Mouse (Mus musculus): Measurements from ENCODE around the gene Olfr1055. TPM values are rescaled to one million over a fixed set of nuclear protein-coding genes. Genes with fewer than 3 reads are reported as not detected.

The Olfr1055 gene
- polyA plus RNA-seq, 1 experiment from 2014 or later, result not detected

Other genes with a start within 250 kb of the Olfr1055 start
- not detected in 2 replicates for gene Olfr1039, start 214.4 kb downstream of the Olfr1055 start, polyA plus RNA-seq (2015; fragmentation: Nextera tagmentation; extraction: Ambion mirVana)
- gene Olfr1040, start 203.6 kb downstream of the Olfr1055 start, polyA plus RNA-seq (2015; fragmentation: Nextera tagmentation; extraction: Ambion mirVana), result not detected in 2 replicates
- not detected in 2 replicates for gene Olfr1042, start 188.4 kb downstream of the Olfr1055 start, polyA plus RNA-seq (2015; fragmentation: Nextera tagmentation; extraction: Ambion mirVana)
- not detected in 2 replicates for gene Olfr1043, start 182.8 kb downstream of the Olfr1055 start, polyA plus RNA-seq (2015; fragmentation: Nextera tagmentation; extraction: Ambion mirVana)
- gene Olfr1044, start 172.5 kb downstream of the Olfr1055 start, polyA plus RNA-seq (2015; fragmentation: Nextera tagmentation; extraction: Ambion mirVana), result not detected in 2 replicates
- gene Olfr52, start 164.6 kb downstream of the Olfr1055 start, polyA plus RNA-seq (2015; fragmentation: Nextera tagmentation; extraction: Ambion mirVana), result not detected in 2 replicates
- not detected in 2 replicates for gene Olfr1045, start 147.3 kb downstream of the Olfr1055 start, polyA plus RNA-seq (2015; fragmentation: Nextera tagmentation; extraction: Ambion mirVana)
- gene Olfr1046, start 131.0 kb downstream of the Olfr1055 start, polyA plus RNA-seq (2015; fragmentation: Nextera tagmentation; extraction: Ambion mirVana), result not detected in 2 replicates
- not detected in 2 replicates for gene Olfr1047, start 118.9 kb downstream of the Olfr1055 start, polyA plus RNA-seq (2015; fragmentation: Nextera tagmentation; extraction: Ambion mirVana)
- not detected in 2 replicates for gene Olfr1048, start 110.0 kb downstream of the Olfr1055 start, polyA plus RNA-seq (2015; fragmentation: Nextera tagmentation; extraction: Ambion mirVana)
- gene Olfr1049, start 92.0 kb downstream of the Olfr1055 start, polyA plus RNA-seq (2015; fragmentation: Nextera tagmentation; extraction: Ambion mirVana), result not detected in 2 replicates
- gene Olfr1051, start 71.2 kb downstream of the Olfr1055 start, polyA plus RNA-seq (2015; fragmentation: Nextera tagmentation; extraction: Ambion mirVana), result not detected in 2 replicates
- not detected in 2 replicates for gene Olfr1052, start 57.8 kb downstream of the Olfr1055 start, polyA plus RNA-seq (2015; fragmentation: Nextera tagmentation; extraction: Ambion mirVana)
- gene Olfr1053, start 35.0 kb downstream of the Olfr1055 start, polyA plus RNA-seq (2015; fragmentation: Nextera tagmentation; extraction: Ambion mirVana), result not detected in 2 replicates
- gene Olfr1054, start 14.9 kb downstream of the Olfr1055 start, polyA plus RNA-seq (2015; fragmentation: Nextera tagmentation; extraction: Ambion mirVana), result not detected in 2 replicates
- gene Olfr1056, start 12.2 kb upstream of the Olfr1055 start, polyA plus RNA-seq (2015; fragmentation: Nextera tagmentation; extraction: Ambion mirVana), result not detected in 2 replicates
- gene Olfr1057, start 28.1 kb upstream of the Olfr1055 start, polyA plus RNA-seq (2015; fragmentation: Nextera tagmentation; extraction: Ambion mirVana), result not detected in 2 replicates
- not detected in 2 replicates for gene Olfr1058, start 38.3 kb upstream of the Olfr1055 start, polyA plus RNA-seq (2015; fragmentation: Nextera tagmentation; extraction: Ambion mirVana)
- gene Olfr1061, start 63.8 kb upstream of the Olfr1055 start, polyA plus RNA-seq (2015; fragmentation: Nextera tagmentation; extraction: Ambion mirVana), result not detected in 2 replicates
- not detected in 2 replicates for gene Olfr1062, start 76.5 kb upstream of the Olfr1055 start, polyA plus RNA-seq (2015; fragmentation: Nextera tagmentation; extraction: Ambion mirVana)
- not detected in 2 replicates for gene Olfr1065, start 100.3 kb upstream of the Olfr1055 start, polyA plus RNA-seq (2015; fragmentation: Nextera tagmentation; extraction: Ambion mirVana)
- gene Olfr1066, start 106.0 kb upstream of the Olfr1055 start, polyA plus RNA-seq (2015; fragmentation: Nextera tagmentation; extraction: Ambion mirVana), result not detected in 2 replicates
- not detected in 2 replicates for gene Olfr228, start 137.1 kb upstream of the Olfr1055 start, polyA plus RNA-seq (2015; fragmentation: Nextera tagmentation; extraction: Ambion mirVana)
- not detected in 2 replicates for gene Olfr1076, start 158.2 kb upstream of the Olfr1055 start, polyA plus RNA-seq (2015; fragmentation: Nextera tagmentation; extraction: Ambion mirVana)
- gene Olfr1079, start 192.2 kb upstream of the Olfr1055 start, polyA plus RNA-seq (2015; fragmentation: Nextera tagmentation; extraction: Ambion mirVana), result not detected in 2 replicates
- gene Olfr1080, start 208.0 kb upstream of the Olfr1055 start, polyA plus RNA-seq (2015; fragmentation: Nextera tagmentation; extraction: Ambion mirVana), result not detected in 2 replicates
- gene Olfr1082, start 248.7 kb upstream of the Olfr1055 start, polyA plus RNA-seq (2015; fragmentation: Nextera tagmentation; extraction: Ambion mirVana), result not detected in 2 replicates